Mouse (Mus musculus): ENCODE results near the gene Duox1. TPM values are rescaled to one million over a fixed set of nuclear protein-coding genes. Genes with fewer than 3 reads are reported as not detected.
A peak's percentile ranks its signal among the peaks of the same experiment; 100 is the strongest.

The Duox1 gene
- polyA plus RNA-seq, 1 experiment from 2014 or later = 0.06 TPM

DNA sequence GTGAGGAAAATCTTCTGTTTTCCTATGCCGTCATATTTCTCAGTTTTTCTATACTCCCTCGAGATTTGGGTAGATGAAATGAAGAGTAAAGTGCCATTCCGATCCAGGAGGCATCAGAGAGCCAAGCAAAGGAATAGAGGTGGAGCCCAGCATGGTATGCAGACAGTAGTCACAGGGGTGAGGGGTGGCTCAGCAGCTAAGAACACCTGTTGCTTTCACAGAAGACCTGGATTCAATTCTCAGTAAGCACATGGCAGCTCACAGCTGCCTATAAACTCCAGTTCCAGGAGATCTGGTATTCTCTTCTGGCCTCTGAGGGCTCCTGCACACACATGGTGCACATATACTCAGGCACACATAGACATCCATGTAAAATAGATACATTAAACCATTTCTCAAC, 56.6 kb downstream of the Duox1 start:
- H3K4me2 ChIP-seq (replicated peaks) = no peak overlapping the region
- ATAC-seq (replicated peaks) = no peak
- no peak overlapping the region for H3K4me3 ChIP-seq
- peaks cover 28% of the 10 kb centered on the region for H3K4me1 ChIP-seq
- no peak overlapping the region for H3K9ac ChIP-seq (replicated peaks)
- peaks cover 10% of the 10 kb centered on the region; the same call in 1 of the 2 replicates for H3K27me3 ChIP-seq
- no peaks in the 10 kb centered on the region for H3K36me3 ChIP-seq
- no peak overlapping the region for H3K27ac ChIP-seq (replicated peaks)
- H3K9me3 ChIP-seq = no peaks in the 10 kb centered on the region
- 70% methylated on average over 3 of the region's 3 CpGs for WGBS

DNA sequence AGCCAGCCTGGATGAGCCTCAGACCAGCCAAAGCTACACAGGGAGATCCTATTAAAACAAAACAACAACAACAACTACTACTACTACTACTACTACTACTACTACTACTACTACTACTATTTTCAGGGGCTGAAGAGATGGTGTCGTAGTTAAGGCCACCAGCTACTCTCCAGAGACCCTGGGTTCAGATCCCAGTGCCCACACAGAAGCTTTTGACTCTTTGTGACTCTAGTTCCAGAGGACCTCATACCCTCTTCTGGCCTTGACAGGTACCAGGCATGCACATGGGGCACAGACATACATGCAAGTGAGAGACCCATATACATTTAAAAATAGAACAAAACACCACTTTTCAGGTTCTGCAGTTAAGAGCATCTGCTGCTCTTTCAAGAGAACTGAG, 57.1 kb downstream of the Duox1 start:
- Histone ChIP-seq H3K9me3 (no peaks in the 10 kb centered on the region), H3K4me1 (peaks cover 23% of the 10 kb centered on the region), H3K36me3 (no peaks in the 10 kb centered on the region), H3K27ac (replicated peaks) (no peak overlapping the region), H3K9ac (replicated peaks) (no peak overlapping the region), H3K4me3 (no peak overlapping the region), H3K4me2 (replicated peaks) (no peak overlapping the region), H3K27me3 (peaks cover 10% of the 10 kb centered on the region; the same call in 1 of the 2 replicates)
- no peak for ATAC-seq (replicated peaks)
- WGBS = 81% methylated on average over 1 of the region's 1 CpGs

DNA sequence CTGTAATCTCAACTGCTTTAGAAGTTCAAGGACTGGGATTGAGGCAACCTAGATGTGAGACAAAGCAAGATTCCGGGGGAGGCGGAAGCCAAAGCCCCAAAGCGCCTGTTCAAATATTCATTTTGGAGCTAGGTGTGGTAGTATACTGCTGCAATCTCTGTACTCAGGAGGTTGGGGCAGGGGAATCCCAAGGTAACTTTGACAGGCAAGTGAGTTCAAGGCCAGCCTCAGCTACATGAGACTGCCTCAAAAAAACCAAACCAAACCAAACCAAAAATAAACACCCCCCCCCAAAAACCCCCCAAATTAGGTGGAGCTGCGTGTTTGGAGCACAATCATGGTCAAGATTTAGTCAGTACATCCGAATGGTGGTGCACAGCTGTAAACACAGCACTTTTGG, 58.5 kb downstream of the Duox1 start:
- H3K4me2 ChIP-seq (replicated peaks) = no peak overlapping the region
- no peak overlapping the region for H3K27ac ChIP-seq (replicated peaks)
- no peak overlapping the region for H3K4me3 ChIP-seq
- no peak overlapping the region for H3K9ac ChIP-seq (replicated peaks)
- WGBS = 80% methylated on average over 5 of the region's 5 CpGs
- ATAC-seq (replicated peaks) = no peak
- no peaks in the 10 kb centered on the region for H3K36me3 ChIP-seq
- H3K4me1 ChIP-seq = peaks cover 16% of the 10 kb centered on the region
- H3K9me3 ChIP-seq = no peaks in the 10 kb centered on the region
- peaks cover 10% of the 10 kb centered on the region; the same call in 1 of the 2 replicates for H3K27me3 ChIP-seq

DNA sequence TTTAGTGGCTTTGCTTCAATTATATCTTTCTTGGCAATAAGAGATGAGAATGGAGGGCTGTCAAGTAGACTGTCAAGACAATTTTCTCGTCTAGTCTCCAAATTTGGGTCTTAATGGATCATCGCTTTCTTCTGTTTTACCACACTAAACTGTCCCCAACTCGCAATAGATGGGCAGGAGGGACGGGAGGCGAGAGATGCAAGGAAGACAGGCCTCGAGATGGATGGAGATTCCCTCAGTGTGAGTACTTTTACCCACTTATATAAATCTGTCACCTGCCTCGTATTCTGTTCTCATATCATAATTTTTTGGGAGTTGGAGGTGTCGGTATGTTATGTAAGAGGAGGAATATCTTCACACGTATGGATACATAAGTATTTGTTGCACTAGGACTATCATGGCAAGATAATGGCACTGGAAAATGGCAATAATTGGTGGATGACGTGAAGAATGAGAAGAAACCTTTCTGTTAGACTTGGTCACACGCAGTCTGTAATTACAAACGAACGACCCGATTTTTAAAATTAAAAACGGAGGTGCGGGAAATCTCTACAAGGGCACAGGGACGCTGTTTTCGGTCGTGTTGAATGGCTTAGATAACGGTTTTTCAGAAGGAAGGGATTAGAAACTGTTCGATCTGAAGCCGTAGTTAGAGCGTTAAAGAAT, 59.3 kb downstream of the Duox1 start:
- Histone ChIP-seq H3K4me2 (replicated peaks) (peak overlapping the region; percentile 39), H3K36me3 (no peaks in the 10 kb centered on the region), H3K4me3 (peak overlapping the region; percentile 78), H3K4me1 (peaks cover 11% of the 10 kb centered on the region; the same call in 1 of the 2 replicates), H3K27ac (replicated peaks) (peak overlapping the region; percentile 81), H3K9me3 (no peaks in the 10 kb centered on the region), H3K27me3 (peaks cover 10% of the 10 kb centered on the region; the same call in 1 of the 2 replicates), H3K9ac (replicated peaks) (peak overlapping the region; percentile 39)
- ATAC-seq (replicated peaks) = no peak
- WGBS = 11% methylated on average over 23 of the region's 23 CpGs

DNA sequence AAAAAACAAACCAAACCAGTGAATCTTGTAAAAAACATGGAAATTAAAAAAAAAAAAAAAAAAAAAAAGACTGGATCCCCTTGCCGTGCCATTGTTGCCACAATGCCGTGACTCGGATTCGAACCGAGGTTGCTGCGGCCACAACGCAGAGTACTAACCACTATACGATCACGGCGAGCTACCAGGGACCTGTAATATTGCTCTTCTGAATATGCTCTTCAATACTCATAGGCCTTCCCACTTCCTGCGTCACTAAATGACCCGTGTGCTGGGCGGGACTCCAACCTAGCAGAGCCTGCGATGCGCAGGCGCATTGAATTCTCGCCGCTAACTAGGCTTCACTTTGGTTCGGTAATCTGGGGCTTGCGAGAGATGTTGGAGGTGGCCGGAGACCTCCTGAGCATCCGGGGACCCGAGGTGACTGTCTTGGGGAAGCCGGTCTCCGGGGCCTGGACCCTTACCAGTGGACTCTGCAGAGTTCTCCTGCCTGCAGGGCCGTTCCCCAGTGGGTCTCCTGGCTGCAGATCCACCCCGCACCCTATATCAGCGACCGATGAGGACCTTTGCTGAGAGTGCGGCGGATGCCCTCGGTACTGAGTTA, 60.0 kb downstream of the Duox1 start:
- WGBS = under 1% methylated on average over 32 of the region's 32 CpGs
- ATAC-seq (replicated peaks) = peak; percentile 84
- H3K4me1 ChIP-seq = peaks cover 11% of the 10 kb centered on the region; the same call in 1 of the 2 replicates
- no peaks in the 10 kb centered on the region for H3K36me3 ChIP-seq
- peak overlapping the region; percentile 78 for H3K4me2 ChIP-seq (replicated peaks)
- H3K4me3 ChIP-seq = peak overlapping the region; percentile 78
- peaks cover 8% of the 10 kb centered on the region; the same call in 1 of the 2 replicates for H3K27me3 ChIP-seq
- peak overlapping the region; percentile 83 for H3K9ac ChIP-seq (replicated peaks)
- H3K9me3 ChIP-seq = no peaks in the 10 kb centered on the region
- H3K27ac ChIP-seq (replicated peaks) = peak overlapping the region; percentile 90

DNA sequence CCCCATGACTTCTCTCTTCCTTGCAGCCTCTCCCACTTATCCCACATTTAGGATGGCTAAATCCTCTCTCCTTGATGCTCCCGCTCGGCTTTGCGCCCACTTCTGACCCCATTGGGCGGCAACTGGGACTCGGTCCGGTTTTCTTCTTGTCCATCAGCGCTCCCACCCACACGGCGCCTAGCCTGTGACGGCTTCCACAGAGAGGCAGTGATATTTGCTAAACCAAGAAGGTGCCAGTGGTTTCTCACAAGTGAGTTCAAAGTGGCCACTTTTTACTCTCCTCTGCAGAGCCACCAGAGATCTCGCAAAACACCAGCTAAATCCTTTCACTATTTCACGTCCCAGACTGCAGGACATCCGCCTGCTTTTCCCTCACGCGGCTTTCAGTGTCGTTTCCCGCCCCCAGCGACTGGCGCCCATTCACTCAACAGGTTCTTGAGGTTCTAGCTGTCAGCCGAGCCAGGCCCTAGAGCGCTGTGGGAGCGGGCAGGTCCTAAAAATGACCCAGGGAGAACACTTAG, 60.6 kb downstream of the Duox1 start:
- peak overlapping the region; percentile 78 for H3K4me3 ChIP-seq
- no peaks in the 10 kb centered on the region for H3K36me3 ChIP-seq
- H3K9ac ChIP-seq (replicated peaks) = peak overlapping the region; percentile 83
- peaks cover 15% of the 10 kb centered on the region; the same call in 1 of the 2 replicates for H3K4me1 ChIP-seq
- H3K4me2 ChIP-seq (replicated peaks) = peak overlapping the region; percentile 78
- ATAC-seq (replicated peaks) = no peak
- WGBS = under 1% methylated on average over 22 of the region's 22 CpGs
- no peaks in the 10 kb centered on the region for H3K9me3 ChIP-seq
- 0 out of 2 replicates have a peak, but pooled peaks cover 2% of the 10 kb centered on the region for H3K27me3 ChIP-seq
- peak overlapping the region; percentile 90 for H3K27ac ChIP-seq (replicated peaks)

DNA sequence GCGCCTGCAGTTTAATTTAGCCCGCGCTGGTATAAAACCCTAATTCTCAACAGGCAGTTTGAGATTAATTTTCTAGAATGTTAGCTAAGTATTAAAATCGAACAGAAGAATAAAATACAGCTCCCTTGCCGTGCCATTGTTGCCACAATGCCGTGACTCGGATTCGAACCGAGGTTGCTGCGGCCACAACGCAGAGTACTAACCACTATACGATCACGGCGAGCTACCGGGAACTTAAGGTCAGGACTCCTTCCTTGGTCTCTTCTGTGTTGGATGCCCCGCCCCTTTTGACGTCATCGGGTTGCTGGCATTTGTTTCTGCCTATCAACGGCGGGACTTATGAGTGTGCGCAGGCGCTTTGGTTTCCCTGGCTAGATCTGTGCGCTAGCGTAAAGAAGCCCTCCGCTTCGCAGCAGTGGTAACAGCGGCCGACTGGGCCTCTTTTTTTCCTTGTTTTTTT, 61.8 kb downstream of the Duox1 start:
- peak; percentile 91 for ATAC-seq (replicated peaks)
- no peaks in the 10 kb centered on the region for H3K36me3 ChIP-seq
- no peaks in the 10 kb centered on the region for H3K27me3 ChIP-seq
- WGBS = under 1% methylated on average over 28 of the region's 28 CpGs
- H3K9me3 ChIP-seq = no peaks in the 10 kb centered on the region
- H3K9ac ChIP-seq (replicated peaks) = peak overlapping the region; percentile 75
- peak overlapping the region; percentile 96 for H3K27ac ChIP-seq (replicated peaks)
- peaks cover 15% of the 10 kb centered on the region; the same call in 1 of the 2 replicates for H3K4me1 ChIP-seq
- peak overlapping the region; percentile 46 for H3K4me2 ChIP-seq (replicated peaks)
- H3K4me3 ChIP-seq = peak overlapping the region; percentile 78

DNA sequence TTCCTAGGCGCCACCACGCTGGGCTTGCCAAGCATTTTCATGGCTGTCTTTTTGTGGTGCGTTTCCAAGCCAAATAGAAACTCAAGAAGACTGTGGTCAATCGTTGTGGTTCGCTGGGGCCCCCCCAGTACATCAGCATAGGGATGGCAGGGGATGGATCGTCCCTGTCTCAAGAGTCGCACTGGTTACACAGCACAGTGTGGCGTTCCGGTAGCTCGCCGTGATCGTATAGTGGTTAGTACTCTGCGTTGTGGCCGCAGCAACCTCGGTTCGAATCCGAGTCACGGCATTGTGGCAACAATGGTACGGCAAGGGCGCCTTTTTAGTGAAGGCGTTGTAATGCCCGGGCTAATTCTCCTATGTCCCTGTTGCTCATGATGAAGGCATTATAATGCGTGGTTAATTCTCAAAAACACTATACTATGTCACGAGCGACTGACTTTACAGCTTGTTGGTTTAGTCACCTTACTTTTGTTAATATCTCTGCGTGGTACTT, 62.3 kb downstream of the Duox1 start:
- peak overlapping the region; percentile 96 for H3K27ac ChIP-seq (replicated peaks)
- peak; percentile 84 for ATAC-seq (replicated peaks)
- H3K4me3 ChIP-seq = peak overlapping the region; percentile 78
- H3K27me3 ChIP-seq = no peaks in the 10 kb centered on the region
- no peaks in the 10 kb centered on the region for H3K9me3 ChIP-seq
- WGBS = under 1% methylated on average over 26 of the region's 26 CpGs
- H3K4me2 ChIP-seq (replicated peaks) = peak overlapping the region; percentile 46
- H3K36me3 ChIP-seq = no peaks in the 10 kb centered on the region
- H3K9ac ChIP-seq (replicated peaks) = peak overlapping the region; percentile 75
- H3K4me1 ChIP-seq = peaks cover 15% of the 10 kb centered on the region; the same call in 1 of the 2 replicates

DNA sequence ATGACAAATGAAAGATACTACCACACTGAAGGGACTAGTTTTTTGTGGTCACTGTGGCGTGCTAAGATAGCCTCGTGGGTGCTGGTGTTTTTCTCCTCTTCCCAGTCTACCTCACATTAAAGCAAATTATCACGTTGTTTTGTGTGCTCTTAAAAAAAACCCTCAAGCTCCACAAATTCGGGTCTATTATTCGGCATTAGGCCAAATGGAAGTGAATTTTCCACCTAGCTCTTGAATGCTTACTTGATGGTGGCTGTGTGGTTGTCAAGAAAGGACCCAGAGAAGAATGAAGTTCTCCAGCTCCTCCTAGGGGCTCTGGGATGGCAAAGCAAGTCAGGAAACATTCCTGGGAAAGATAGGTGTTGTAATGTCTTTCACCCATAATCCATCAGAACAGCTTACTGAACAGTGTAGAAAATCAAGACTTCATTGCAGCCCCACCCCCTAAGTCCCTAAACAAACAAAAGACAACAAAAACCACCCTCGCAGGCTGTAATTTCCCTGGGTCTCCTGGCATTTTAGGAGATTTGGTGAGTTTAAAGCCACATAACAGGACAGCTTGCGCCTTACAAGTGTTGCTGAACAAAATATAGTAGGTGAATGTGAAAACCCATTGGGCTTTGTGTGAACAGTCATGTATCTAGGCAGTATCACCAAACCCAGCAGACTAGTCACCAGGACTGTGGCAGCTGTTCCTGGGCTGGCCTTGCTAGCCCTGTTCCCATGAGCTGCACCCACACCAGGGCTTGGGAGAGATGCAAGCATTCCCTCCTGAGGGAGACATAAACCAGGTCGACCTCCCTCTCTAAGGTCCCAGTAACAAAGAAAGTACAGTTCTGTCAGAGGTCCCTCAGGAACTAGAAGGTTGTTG, 63.2 kb downstream of the Duox1 start:
- H3K27ac ChIP-seq (replicated peaks) = peak overlapping the region; percentile 96
- H3K36me3 ChIP-seq = no peaks in the 10 kb centered on the region
- H3K9ac ChIP-seq (replicated peaks) = peak overlapping the region; percentile 75; the same call in 1 of the 2 replicates
- no peak for ATAC-seq (replicated peaks)
- peak overlapping the region; percentile 78 for H3K4me3 ChIP-seq
- H3K4me2 ChIP-seq (replicated peaks) = peak overlapping the region; percentile 46
- peaks cover 15% of the 10 kb centered on the region; the same call in 1 of the 2 replicates for H3K4me1 ChIP-seq
- no peaks in the 10 kb centered on the region for H3K27me3 ChIP-seq
- 18% methylated on average over 8 of the region's 8 CpGs for WGBS
- H3K9me3 ChIP-seq = no peaks in the 10 kb centered on the region

DNA sequence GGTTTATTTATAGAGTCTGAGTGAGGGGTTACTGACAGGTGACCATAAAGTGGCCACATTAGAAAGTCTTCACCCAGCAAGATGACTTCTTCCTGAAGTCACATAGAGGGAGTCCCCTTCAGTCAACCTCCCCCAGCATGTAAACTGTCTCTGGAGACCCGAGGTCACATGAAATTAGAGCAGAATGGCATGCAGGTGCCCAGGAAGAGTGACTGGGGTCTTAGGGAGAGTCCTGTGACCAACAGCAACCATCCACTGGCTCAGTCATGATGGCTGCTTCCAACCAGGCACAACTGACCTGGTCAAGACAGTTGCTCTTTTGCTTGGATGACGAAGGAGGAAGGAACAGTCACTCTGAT, 63.8 kb downstream of the Duox1 start:
- Histone ChIP-seq H3K4me1 (peaks cover 15% of the 10 kb centered on the region; the same call in 1 of the 2 replicates), H3K27me3 (no peaks in the 10 kb centered on the region), H3K27ac (replicated peaks) (no peak overlapping the region), H3K36me3 (no peaks in the 10 kb centered on the region), H3K4me2 (replicated peaks) (no peak overlapping the region), H3K9me3 (no peaks in the 10 kb centered on the region), H3K4me3 (no peak overlapping the region), H3K9ac (replicated peaks) (no peak overlapping the region)
- 58% methylated on average over 2 of the region's 2 CpGs for WGBS
- ATAC-seq (replicated peaks) = no peak

DNA sequence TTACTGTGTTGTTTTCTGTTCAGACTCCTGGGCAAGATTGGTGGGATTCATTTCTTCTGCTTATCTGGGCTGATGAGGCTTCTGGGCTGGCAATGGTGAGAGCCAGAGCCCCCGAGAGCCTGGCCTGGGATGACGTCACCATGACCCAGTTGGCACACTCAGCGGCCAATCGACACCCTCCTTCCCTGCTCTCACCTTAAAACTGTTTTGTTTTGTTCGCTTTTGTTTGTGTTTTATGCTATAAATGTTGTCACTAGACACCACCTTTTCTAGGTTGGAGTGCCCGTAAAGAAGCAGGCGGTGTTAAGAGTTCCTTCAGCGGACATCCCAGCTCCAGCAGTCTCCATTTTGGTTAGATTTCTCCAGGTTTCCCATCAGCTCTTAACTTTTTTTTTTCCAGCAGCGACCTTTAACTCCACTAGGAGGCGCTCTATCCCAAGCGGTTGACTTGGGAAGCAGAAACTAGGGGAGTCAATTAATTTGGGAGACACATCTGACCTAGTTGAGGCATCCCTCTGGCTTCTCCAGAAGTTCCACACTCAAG, 65.4 kb downstream of the Duox1 start:
- H3K27ac ChIP-seq (replicated peaks) = no peak overlapping the region
- H3K4me1 ChIP-seq = peaks cover 11% of the 10 kb centered on the region; the same call in 1 of the 2 replicates
- no peaks in the 10 kb centered on the region for H3K9me3 ChIP-seq
- no peak overlapping the region for H3K9ac ChIP-seq (replicated peaks)
- no peak overlapping the region for H3K4me3 ChIP-seq
- WGBS = 11% methylated on average over 11 of the region's 11 CpGs
- H3K4me2 ChIP-seq (replicated peaks) = peak overlapping the region; percentile 29
- H3K27me3 ChIP-seq = no peaks in the 10 kb centered on the region
- no peak for ATAC-seq (replicated peaks)
- H3K36me3 ChIP-seq = no peaks in the 10 kb centered on the region

All from forebrain, embryonic 15.5 days (tissue).